Mouse (Mus musculus) heart, embryonic 16.5 days (tissue): ENCODE results near the gene Olfr266. TPM values are rescaled to one million over a fixed set of nuclear protein-coding genes. Genes with fewer than 3 reads are reported as not detected.

Experiments
- ATAC-seq: fragments of 200-750 bp; cut with Nextera tagmentation; replicated peaks from 2 replicates; pipeline ENCODE4 v1.8.0; 2017; ENCODE audit warnings: moderate number of reproducible peaks; ENCODE audit not compliant: insufficient read depth, low FRiP score; ENCODE audit errors: extremely low read depth
- H3K27ac ChIP-seq: fragments of 300-500 bp; sonication (generic); 2 replicates; pipeline ENCODE4 v1.5.1; 2014; ENCODE audit warnings: mild to moderate bottlenecking, low read length, control low read depth, moderate library complexity
- H3K27me3 ChIP-seq: fragments of 300-500 bp; sonication (generic); 2 replicates; pipeline ENCODE4 v1.6.1; 2014; ENCODE audit warnings: low read length, mixed read lengths; ENCODE audit not compliant: control insufficient read depth, insufficient read depth
- H3K36me3 ChIP-seq: fragments of 300-500 bp; sonication (generic); 2 replicates; pipeline ENCODE4 v1.6.1; 2014; ENCODE audit not compliant: control insufficient read depth, insufficient read depth
- H3K4me1 ChIP-seq: fragments of 300-500 bp; sonication (generic); 2 replicates; pipeline ENCODE4 v1.6.1; 2014; ENCODE audit warnings: low read length, mixed read lengths; ENCODE audit not compliant: control insufficient read depth, insufficient read depth
- H3K4me2 ChIP-seq: fragments of 300-500 bp; sonication (generic); 2 replicates; pipeline ENCODE4 v1.6.1; 2014; ENCODE audit warnings: low read depth, mild to moderate bottlenecking, control low read depth, low read length
- H3K4me3 ChIP-seq: fragments of 300-500 bp; sonication (generic); 2 replicates; pipeline ENCODE4 v1.5.1; 2014; ENCODE audit warnings: mild to moderate bottlenecking, control low read depth, low read length
- H3K9ac ChIP-seq: fragments of 300-500 bp; sonication (generic); 2 replicates; pipeline ENCODE4 v1.6.1; 2014; ENCODE audit warnings: low read length, control low read depth
- H3K9me3 ChIP-seq: fragments of 300-500 bp; sonication (generic); replicated peaks from 2 replicates; pipeline ENCODE4 v1.6.1; 2016; ENCODE audit warnings: low read length; ENCODE audit not compliant: control insufficient read depth
- WGBS: fragments of 180-500 bp; shearing (Covaris S2); extraction: QIAGEN DNeasy Blood & Tissue Kit; methylation state at CpG from one replicate; pipeline ENCODE4 v1.1.7; 2014; 5-methylcytosine and 5-hydroxymethylcytosine counted together
- polyA plus RNA-seq: library from polyadenylated mRNA; unstranded; fragments of >200 nt; fragmentation: Nextera tagmentation; extraction: Ambion mirVana; gene quantifications from 2 replicates; pipeline ENCODE4 v1.2.1, GENCODE M21; 2015

The Olfr266 gene
- not detected in 2 replicates for polyA plus RNA-seq

DNA sequence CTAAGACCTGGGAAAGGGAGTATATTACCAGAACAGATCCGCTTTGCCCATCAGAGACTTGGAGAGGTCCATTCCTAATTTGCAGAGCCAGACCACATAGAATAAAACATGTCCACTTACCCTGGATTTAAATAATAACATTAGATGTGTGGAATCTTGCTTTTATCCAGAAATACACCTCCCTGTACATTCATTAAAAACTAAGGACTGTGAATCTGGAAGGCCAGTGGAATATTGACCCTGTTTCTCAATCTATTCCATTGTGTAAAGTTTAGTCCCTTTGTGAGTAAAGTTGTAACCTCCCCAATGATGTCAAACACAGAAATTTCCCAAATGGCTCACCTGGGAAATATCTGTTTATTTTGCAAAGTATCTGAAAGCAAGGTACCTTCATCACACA lies at the start of gene Olfr266:
Gene Olfr266 (minus strand): TSS at position 101 of the 400 bp plus-strand sequence.
- no peaks in the 10 kb centered on the region for H3K36me3 ChIP-seq
- no peak within 1 kb of the TSS for H3K4me2 ChIP-seq
- H3K9me3 ChIP-seq, result no peaks in the 10 kb centered on the region
- no peaks in the 10 kb centered on the region for H3K4me1 ChIP-seq
- H3K27me3 ChIP-seq, result no peaks in the 10 kb centered on the region
- no peak within 1 kb of the TSS for H3K4me3 ChIP-seq
- H3K9ac ChIP-seq, result no peak within 1 kb of the TSS
- no peak within 1 kb of the TSS for H3K27ac ChIP-seq
- WGBS, result 81% methylated on average over 1 of the region's 1 CpGs
- no peak for ATAC-seq

DNA sequence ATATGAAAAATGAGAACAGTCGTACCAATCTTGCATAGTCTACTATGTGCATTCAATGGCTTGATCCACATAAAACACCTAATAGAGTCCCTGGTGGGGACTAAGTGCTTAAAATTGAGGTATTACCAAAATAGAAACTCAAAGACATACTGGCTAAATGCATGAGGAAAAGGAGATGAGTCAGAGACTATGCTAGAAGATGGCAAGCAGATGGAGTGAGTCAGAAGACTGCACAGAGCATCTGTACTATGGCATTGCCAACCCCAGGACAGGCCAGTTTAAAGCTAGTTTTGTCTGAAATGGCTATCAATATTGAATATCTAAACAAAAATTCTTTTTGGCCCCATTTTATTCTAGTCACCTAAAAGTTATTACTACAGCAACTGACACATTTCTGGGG lies 49.5 kb upstream of the Olfr266 start:
- Histone ChIP-seq H3K4me1 (no peaks in the 10 kb centered on the region), H3K9me3 (no peaks in the 10 kb centered on the region), H3K4me3 (no peak overlapping the region), H3K27ac (no peak overlapping the region), H3K27me3 (no peaks in the 10 kb centered on the region), H3K4me2 (no peak overlapping the region), H3K36me3 (no peaks in the 10 kb centered on the region), H3K9ac (no peak overlapping the region)
- 90% methylated on average over 1 of the region's 1 CpGs for WGBS
- ATAC-seq, result no peak

DNA sequence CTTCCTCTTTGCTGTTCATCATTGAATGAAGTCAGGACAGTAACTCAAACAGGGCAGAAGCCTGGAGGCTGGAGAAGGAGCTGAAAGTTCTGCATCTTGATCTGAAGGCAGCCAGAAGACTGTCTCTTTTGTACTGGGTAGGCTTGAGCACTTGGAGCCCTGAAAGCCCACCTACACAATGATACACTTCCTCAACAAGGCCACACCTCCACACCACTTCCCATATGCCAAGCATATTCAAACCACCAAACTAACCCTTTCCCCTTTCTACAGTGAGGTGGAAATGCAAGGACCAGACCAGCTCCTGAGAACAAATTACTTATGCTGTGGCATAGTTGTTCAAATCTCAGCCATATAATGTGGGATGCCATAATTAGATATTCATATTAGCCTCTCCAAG lies 46.8 kb upstream of the Olfr266 start:
- H3K27me3 ChIP-seq, result no peaks in the 10 kb centered on the region
- H3K9ac ChIP-seq, result no peak overlapping the region
- no peak overlapping the region for H3K4me2 ChIP-seq
- ATAC-seq, result no peak
- no peaks in the 10 kb centered on the region for H3K36me3 ChIP-seq
- H3K4me1 ChIP-seq, result no peaks in the 10 kb centered on the region
- no peaks in the 10 kb centered on the region for H3K9me3 ChIP-seq
- H3K27ac ChIP-seq, result no peak overlapping the region
- H3K4me3 ChIP-seq, result no peak overlapping the region

DNA sequence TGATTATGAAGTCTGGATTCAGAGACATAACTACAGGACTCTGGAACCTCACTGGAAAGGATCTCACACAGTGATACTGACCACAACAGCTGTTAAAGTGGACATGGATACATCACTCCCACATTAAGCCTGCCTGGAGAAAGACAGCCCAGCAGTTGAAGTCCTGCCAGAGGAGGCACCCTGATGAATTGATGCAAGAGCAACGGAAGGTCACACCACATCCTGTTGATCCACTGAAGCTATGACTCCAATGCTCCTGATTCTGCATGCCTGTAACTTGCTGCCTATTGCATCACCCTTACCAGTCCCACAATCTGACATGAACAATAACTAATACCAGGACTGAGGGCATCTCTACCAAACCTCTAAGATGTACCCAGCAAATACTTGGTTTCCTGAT lies 6.0 kb upstream of the Olfr266 start:
- WGBS, result 72% methylated on average over 1 of the region's 1 CpGs
- Histone ChIP-seq H3K9ac (no peak overlapping the region), H3K27ac (no peak overlapping the region), H3K4me3 (no peak overlapping the region), H3K27me3 (no peaks in the 10 kb centered on the region), H3K4me1 (no peaks in the 10 kb centered on the region), H3K9me3 (peaks cover 4% of the 10 kb centered on the region), H3K4me2 (no peak overlapping the region), H3K36me3 (no peaks in the 10 kb centered on the region)
- ATAC-seq, result no peak

DNA sequence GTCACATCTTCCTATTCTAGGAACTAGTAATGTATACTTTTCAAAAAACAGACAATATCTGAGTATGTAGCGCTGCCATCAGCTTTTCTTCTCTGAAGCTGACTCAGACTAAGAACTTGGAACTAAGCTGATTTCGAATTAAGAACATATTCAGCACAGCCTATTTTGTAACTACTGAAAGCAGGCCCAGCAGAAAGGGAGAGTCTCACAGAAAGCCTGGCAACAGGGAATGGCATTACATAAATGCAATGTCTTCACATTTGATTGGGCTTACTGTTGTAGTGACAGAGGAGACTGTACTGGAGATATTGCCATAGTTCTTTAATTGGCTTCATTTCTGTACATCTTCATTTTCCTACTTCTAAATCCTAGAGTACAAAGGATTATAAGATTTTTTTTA lies 8.4 kb downstream of the Olfr266 start:
- no peaks in the 10 kb centered on the region for H3K27me3 ChIP-seq
- no peaks in the 10 kb centered on the region for H3K36me3 ChIP-seq
- H3K9me3 ChIP-seq, result no peaks in the 10 kb centered on the region
- H3K27ac ChIP-seq, result no peak overlapping the region
- H3K4me1 ChIP-seq, result no peaks in the 10 kb centered on the region
- ATAC-seq, result no peak
- 62% methylated on average over 2 of the region's 2 CpGs for WGBS
- H3K4me2 ChIP-seq, result no peak overlapping the region
- no peak overlapping the region for H3K4me3 ChIP-seq
- H3K9ac ChIP-seq, result no peak overlapping the region

DNA sequence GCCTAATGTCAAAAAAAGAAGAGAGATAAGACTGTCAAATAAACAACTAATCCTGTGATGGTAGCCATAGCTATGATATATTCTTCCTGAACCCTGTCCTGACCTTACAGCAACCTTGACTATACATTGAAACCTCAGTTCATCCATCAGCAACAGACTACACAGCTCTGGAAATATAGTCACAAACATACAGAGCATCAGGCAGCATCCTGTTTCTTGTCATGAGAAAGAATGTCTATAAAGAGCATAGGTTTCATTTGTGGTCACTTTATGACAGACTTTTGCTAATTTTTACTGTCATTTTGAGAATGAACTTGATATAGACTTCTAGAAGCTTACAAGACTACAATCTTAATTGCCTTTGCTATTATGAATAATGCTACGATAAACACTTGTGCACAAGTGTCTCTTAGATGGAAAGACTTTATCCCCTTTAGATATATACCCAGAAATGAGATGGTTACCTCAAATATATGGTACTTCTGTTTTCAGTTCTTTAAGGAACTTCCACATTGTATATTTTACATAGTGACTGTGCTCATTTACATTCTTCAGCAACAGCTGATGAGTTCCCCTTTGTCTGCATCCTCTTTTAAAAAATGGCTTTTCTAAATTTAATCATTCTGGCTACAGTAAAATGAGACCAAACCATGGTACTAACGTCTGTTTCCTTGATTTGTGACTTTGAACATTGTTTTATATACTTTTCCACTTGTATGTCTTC lies 17.0 kb downstream of the Olfr266 start:
- H3K9ac ChIP-seq, result no peak overlapping the region
- 52% methylated on average over 2 of the region's 2 CpGs for WGBS
- H3K9me3 ChIP-seq, result no peaks in the 10 kb centered on the region
- H3K4me2 ChIP-seq, result no peak overlapping the region
- no peaks in the 10 kb centered on the region for H3K27me3 ChIP-seq
- H3K27ac ChIP-seq, result no peak overlapping the region
- H3K4me1 ChIP-seq, result no peaks in the 10 kb centered on the region
- no peak overlapping the region for H3K4me3 ChIP-seq
- no peak for ATAC-seq
- H3K36me3 ChIP-seq, result no peaks in the 10 kb centered on the region

DNA sequence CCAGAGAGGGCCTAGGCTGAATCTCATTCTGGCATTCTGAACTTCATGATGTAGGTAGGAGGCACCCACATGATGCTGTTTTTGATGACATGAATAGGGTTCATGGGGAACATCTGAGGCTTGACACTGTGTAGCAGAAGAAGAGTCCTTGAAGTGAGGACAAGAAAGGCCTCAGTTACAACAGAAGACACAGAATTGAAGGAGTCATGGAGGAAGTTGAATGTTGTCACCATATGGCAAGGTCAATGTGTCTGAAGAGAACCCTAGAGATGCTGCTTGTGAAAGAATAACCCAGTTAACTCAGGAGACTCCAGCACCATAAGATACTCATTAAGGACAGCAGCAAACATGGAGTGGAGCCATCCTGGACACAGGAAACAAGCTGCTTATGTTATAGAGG lies 28.0 kb downstream of the Olfr266 start:
- Histone ChIP-seq H3K4me3 (no peak overlapping the region), H3K9me3 (no peaks in the 10 kb centered on the region; the same call in 1 of the 2 replicates), H3K27ac (no peak overlapping the region), H3K4me2 (no peak overlapping the region), H3K36me3 (no peaks in the 10 kb centered on the region), H3K27me3 (no peaks in the 10 kb centered on the region), H3K4me1 (no peaks in the 10 kb centered on the region), H3K9ac (no peak overlapping the region)
- no peak for ATAC-seq

DNA sequence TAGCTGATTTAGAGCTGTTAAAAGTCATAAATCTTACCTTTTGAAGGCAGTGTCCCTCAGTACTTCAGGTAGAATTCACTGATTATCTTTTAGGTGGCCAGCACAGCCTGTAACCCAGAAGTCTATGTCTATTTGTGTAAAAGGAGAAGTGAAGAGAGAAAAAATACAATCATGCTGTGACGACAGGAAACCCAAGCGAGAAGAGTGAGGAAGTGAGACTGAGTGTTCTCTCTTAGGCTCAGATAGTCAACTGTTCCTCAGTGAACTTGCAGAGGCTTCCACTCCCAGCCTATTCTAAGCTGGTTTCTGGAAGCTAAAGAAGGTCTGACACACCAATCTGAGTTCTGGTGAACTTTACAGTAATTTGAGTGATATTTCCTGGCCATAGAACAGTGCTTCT lies 36.2 kb downstream of the Olfr266 start, which contains the start of gene Cd53:
Gene Cd53 (minus strand): TSS at position 220 of the 400 bp plus-strand sequence.
- no peak within 1 kb of the TSS for H3K9ac ChIP-seq
- H3K4me1 ChIP-seq, result no peaks in the 10 kb centered on the region
- H3K27ac ChIP-seq, result no peak within 1 kb of the TSS
- H3K36me3 ChIP-seq, result no peaks in the 10 kb centered on the region
- no peak for ATAC-seq
- WGBS, result 59% methylated on average over 2 of the region's 2 CpGs
- H3K9me3 ChIP-seq, result no peaks in the 10 kb centered on the region
- no peak within 1 kb of the TSS for H3K4me2 ChIP-seq
- H3K27me3 ChIP-seq, result no peaks in the 10 kb centered on the region
- H3K4me3 ChIP-seq, result no peak within 1 kb of the TSS

DNA sequence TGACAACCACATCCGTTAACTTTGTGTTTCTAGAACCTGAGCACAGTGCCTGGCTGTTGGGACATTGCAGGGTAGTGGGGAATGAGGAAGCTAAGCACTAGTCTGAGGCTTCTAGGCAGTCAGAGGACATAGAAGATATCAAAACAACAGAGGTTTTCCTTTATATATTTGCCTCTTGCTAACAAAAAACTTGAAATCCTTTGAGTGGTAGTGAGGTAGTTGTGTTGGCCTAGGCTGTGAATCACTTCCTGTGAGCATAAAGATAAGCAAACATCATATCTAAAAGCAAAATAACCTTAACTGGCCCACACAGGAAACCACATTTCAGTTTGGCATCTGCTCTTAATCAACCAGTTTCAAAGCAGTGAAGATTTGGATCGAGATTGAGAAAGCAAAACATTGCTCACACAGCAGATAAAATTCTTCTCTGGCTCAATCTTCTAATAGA lies 37.6 kb downstream of the Olfr266 start:
- H3K4me1 ChIP-seq, result no peaks in the 10 kb centered on the region
- ATAC-seq, result peak; percentile 45
- H3K9ac ChIP-seq, result no peak overlapping the region
- no peaks in the 10 kb centered on the region for H3K36me3 ChIP-seq
- no peak overlapping the region for H3K4me2 ChIP-seq
- no peaks in the 10 kb centered on the region for H3K9me3 ChIP-seq
- no peaks in the 10 kb centered on the region for H3K27me3 ChIP-seq
- peak overlapping the region; percentile 59 for H3K27ac ChIP-seq
- 24% methylated on average over 2 of the region's 2 CpGs for WGBS
- no peak overlapping the region for H3K4me3 ChIP-seq
